Comparison of ENCODE assay signal across 19 mouse cellular contexts in genomic region chr10:37219381-37219780, GRCm38 (mm10).
A peak's percentile ranks its signal among the peaks of the same experiment; 100 is the strongest.
DNase-seq lines count a peak whose midpoint lies in the region; ATAC-seq and TF ChIP-seq lines count a peak whose summit lies in the region.
"Had no signal": no experiment of that assay in that cellular context is flagged by ENCODE, and none has a peak within 500 bp of the region (broad histone marks: within the 10 kb centered on the region; RNA-seq: fewer than 3 reads in every experiment).

No protein-coding gene starts in this region.

- H3K9me3 ChIP-seq in liver, embryonic 11.5 days (ENCODE audit: control insufficient read depth, low read length), result no peaks in the 10 kb centered on the region
- no peaks in the 10 kb centered on the region for H3K9me3 ChIP-seq in liver, embryonic 14.5 days (ENCODE audit: control insufficient read depth, low read length)
- H3K9me3 ChIP-seq: embryonic facial prominence, embryonic 13.5 days; forebrain, embryonic 12.5 days; heart, embryonic 10.5 days had no signal

- 76% methylated on average over 1 of the region's 1 CpGs for WGBS in liver, embryonic 11.5 days
- 45% methylated on average over 1 of the region's 1 CpGs for WGBS in liver, embryonic 14.5 days (ENCODE audit: insufficient replicate concordance)

- H3K4me1 ChIP-seq in liver, embryonic 11.5 days (replicated peaks; ENCODE audit: control insufficient read depth, insufficient read depth, low read length), result peaks cover 18% of the 10 kb centered on the region
- H3K4me1 ChIP-seq in liver, embryonic 14.5 days (replicated peaks; ENCODE audit: control insufficient read depth in 2 of 2, insufficient read depth in 2 of 2, low read length in 1 of 2), result peaks cover 29 to 41% of the 10 kb centered on the region in 2 experiments
- H3K4me1 ChIP-seq: embryonic facial prominence, embryonic 13.5 days; forebrain, embryonic 12.5 days had no signal

- no peak for TF ChIP-seq CTCF in liver, embryonic 14.5 days (IDR thresholded peaks at IDR 0.05; ENCODE audit: low read depth)

- H3K27me3 ChIP-seq in liver, embryonic 11.5 days (replicated peaks; ENCODE audit: control insufficient read depth, insufficient read depth, low read length), result no peaks in the 10 kb centered on the region
- no peaks in the 10 kb centered on the region for H3K27me3 ChIP-seq in liver, embryonic 14.5 days (ENCODE audit: control insufficient read depth, insufficient read depth, low read length)
- H3K27me3 ChIP-seq: embryonic facial prominence, embryonic 13.5 days; forebrain, embryonic 12.5 days had no signal

- DNase-seq in heart, adult 11 months, result peak; percentile 72
- no peak for DNase-seq in heart, postnatal 10 days
- DNase-seq in liver, embryonic 11.5 days (ENCODE audit: low spot score), result no peak
- DNase-seq in liver, embryonic 14.5 days (ENCODE audit: low read depth in 3 of 3, low spot score in 3 of 3), result no peak
- DNase-seq in thymus, postnatal 0 days (ENCODE audit: low spot score), result no peak
- DNase-seq in lung, postnatal 14 days, result no peak
- DNase-seq: adrenal gland, postnatal 10 days; cerebellum, adult 11 months; cerebellum, adult 8-10 months; cerebellum, postnatal 14 days; gastrocnemius, postnatal 36 days; heart, adult 18-20 months; heart, postnatal 14 days had no signal

- no peak overlapping the region for H3K9ac ChIP-seq in liver, embryonic 11.5 days (ENCODE audit: low read depth, low read length)
- H3K9ac ChIP-seq in liver, embryonic 14.5 days (replicated peaks), result no peak overlapping the region
- H3K9ac ChIP-seq: embryonic facial prominence, embryonic 13.5 days; forebrain, embryonic 12.5 days; hindbrain, embryonic 14.5 days had no signal

- no peak overlapping the region for H3K27ac ChIP-seq in liver, embryonic 11.5 days (ENCODE audit: low read depth, low read length)
- no peak overlapping the region for H3K27ac ChIP-seq in liver, embryonic 14.5 days
- H3K27ac ChIP-seq: embryonic facial prominence, embryonic 13.5 days; forebrain, embryonic 12.5 days; heart, embryonic 10.5 days; hindbrain, embryonic 14.5 days had no signal

- no peak overlapping the region for H3K4me3 ChIP-seq in liver, embryonic 11.5 days (ENCODE audit: low read depth, low read length)
- no peak overlapping the region for H3K4me3 ChIP-seq in liver, embryonic 14.5 days (ENCODE audit: insufficient read depth in 1 of 2, low read depth in 2 of 2, low read length in 2 of 2)
- H3K4me3 ChIP-seq: embryonic facial prominence, embryonic 13.5 days; forebrain, embryonic 12.5 days; heart, embryonic 10.5 days had no signal

- intact Hi-C loops in heart, postnatal 10 days (cut with DNase I), result no loop called here

- H3K36me3 ChIP-seq in liver, embryonic 11.5 days (ENCODE audit: control insufficient read depth, insufficient read depth, low read length), result no peaks in the 10 kb centered on the region
- no peaks in the 10 kb centered on the region for H3K36me3 ChIP-seq in liver, embryonic 14.5 days (replicated peaks; ENCODE audit: control insufficient read depth, insufficient read depth, low read depth)
- H3K36me3 ChIP-seq: embryonic facial prominence, embryonic 13.5 days; forebrain, embryonic 12.5 days; heart, embryonic 10.5 days had no signal

- H3K4me2 ChIP-seq in liver, embryonic 11.5 days, result no peak overlapping the region
- H3K4me2 ChIP-seq in liver, embryonic 14.5 days (ENCODE audit: low read depth), result no peak overlapping the region
- H3K4me2 ChIP-seq: embryonic facial prominence, embryonic 13.5 days; forebrain, embryonic 12.5 days; hindbrain, embryonic 14.5 days had no signal

- no peak for TF ChIP-seq EP300 in liver, embryonic 14.5 days (IDR thresholded peaks at IDR 0.05; ENCODE audit: low read depth)

- ATAC-seq in liver, embryonic 11.5 days (replicated peaks; ENCODE audit: low FRiP score), result peak; percentile 44; the same call in 1 of the 2 replicates
- peak; percentile 35 for ATAC-seq in liver, embryonic 14.5 days (ENCODE audit: insufficient read depth)
- ATAC-seq in megakaryocyte-erythroid progenitor cell, adult 5-6 weeks (replicated peaks; ENCODE audit: low FRiP score, low TSS enrichment, poor library complexity, severe bottlenecking), result peak; percentile 56; the same call in 1 of the 2 replicates
- ATAC-seq: forebrain, embryonic 16.5 days had no signal
